Mouse (Mus musculus): Measurements from ENCODE around the gene Fbxo2.
"Not testable (repeated sequence)": the region's sequence is repeated elsewhere in the genome, so short reads cannot be mapped to it uniquely, and the experiment has no call there.

Fbxo2 gene

DNA sequence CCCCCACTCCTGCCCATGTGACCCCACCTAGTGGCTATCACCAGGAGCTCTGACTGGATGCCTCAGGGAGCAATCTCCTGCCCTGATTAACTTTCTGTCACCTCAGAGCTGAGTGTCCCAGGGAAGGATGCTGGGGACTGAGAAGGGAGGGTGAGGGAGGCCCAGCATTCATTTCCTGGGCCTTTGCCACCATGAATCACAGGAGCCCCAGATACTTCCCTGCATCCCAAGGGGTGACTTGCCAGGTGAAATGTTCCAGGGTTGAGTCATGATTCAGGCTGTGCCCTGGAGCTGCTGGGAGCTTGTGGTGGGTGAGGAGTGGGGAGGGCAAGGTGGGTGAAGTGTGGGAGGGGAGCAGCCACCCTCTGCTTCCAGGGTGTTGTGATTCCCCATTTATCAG, 17.3 kb downstream of the Fbxo2 start:
- DNase-seq, result no peak

DNA sequence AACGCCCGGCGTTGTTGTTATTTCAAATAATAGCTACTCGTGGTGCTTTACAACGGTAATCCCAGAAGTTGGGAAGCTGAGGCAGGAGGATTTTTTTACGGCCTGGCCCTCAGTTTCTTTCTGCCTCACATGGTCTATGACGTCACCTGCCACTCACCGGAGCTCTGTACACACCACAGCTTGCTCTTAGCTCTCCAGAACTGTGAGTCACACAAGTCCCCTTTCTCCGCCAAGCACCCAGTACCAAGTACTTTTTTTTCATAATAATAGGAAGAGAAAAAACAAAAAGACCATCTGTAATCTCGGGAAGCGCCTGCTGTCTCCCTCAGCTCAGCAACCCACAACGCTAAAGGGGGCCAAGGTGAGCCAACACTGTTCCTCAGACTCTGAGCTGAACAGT, 21.1 kb downstream of the Fbxo2 start:
- no peak for DNase-seq

DNA sequence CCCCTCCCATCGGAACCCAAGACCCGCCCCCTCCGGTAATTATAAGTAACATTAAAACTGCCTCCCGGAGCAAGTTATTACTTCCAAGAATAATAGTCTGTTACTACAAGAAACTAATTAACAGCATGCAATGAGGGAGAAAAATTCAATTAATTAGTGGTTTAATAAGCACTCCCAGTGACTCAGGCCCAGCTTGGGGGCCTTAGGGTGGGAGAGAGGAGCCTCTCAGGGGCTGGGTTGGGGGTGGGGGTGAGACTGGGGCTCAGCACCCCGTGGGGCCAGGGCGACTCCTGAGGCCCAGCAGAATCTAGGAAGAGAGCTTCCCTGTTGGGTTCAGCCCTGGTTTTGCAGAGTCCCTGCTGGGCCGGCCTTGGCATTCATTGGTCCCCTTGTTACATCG, 21.9 kb downstream of the Fbxo2 start:
- DNase-seq, result no peak

DNA sequence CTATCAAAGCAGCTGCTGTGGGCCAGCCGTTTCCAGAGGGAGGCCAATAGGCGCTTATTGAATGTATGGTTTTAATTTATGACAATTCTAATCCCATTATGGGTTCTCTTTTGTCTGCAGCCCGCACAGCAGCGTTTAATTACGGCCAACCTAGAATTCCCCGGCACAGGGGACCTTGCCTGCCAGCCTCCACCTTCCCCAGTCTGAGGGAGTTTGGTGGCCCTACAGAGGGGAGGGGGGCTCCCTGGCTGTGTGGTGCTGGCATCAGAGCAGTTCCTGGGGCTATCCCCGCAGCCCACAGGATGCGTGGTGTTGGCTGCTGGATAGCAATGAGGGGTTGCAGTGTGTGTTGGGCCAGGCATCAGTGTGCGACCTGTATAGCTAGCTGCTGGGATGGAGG, 24.1 kb downstream of the Fbxo2 start:
- DNase-seq, result no peak

DNA sequence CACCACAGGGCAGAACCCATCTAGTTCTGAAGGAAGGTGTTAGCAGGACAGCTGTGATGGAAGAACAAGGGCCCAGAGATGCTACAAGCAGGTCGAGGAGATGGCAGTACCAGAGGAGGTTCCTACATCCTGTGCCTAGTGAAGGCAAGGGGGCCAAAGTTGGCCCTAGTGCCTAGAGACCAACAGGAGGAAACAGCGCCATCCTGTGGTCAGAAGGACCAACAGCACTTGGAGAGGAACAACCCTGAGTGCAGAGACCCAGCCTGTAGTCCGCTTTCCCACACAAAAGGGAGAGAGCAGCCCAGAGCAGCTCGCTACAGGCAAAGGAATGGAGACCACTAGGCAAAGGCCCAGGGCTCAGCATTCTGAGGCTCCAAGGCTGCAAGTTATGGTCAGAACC, 25.4 kb downstream of the Fbxo2 start:
- DNase-seq, result no peak

DNA sequence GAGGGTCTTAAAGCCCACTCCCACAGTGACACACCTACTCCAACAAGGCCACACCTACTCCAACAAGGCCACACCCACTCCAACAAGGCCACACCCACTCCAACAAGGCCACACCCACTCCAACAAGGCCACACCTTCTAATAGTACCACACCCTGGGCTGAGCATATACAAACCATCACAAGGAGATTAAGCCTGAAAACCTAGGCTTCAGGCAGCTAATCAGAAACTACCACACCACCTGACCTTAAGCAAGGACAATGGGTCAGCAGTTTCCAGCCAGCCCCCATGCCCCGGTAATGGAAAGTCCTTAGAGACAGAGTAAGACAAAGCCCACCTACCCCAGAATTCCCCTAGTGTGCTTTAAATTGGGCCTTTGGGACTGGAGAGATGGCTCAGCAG, 28.3 kb downstream of the Fbxo2 start:
- DNase-seq, result not testable (repeated sequence)

DNA sequence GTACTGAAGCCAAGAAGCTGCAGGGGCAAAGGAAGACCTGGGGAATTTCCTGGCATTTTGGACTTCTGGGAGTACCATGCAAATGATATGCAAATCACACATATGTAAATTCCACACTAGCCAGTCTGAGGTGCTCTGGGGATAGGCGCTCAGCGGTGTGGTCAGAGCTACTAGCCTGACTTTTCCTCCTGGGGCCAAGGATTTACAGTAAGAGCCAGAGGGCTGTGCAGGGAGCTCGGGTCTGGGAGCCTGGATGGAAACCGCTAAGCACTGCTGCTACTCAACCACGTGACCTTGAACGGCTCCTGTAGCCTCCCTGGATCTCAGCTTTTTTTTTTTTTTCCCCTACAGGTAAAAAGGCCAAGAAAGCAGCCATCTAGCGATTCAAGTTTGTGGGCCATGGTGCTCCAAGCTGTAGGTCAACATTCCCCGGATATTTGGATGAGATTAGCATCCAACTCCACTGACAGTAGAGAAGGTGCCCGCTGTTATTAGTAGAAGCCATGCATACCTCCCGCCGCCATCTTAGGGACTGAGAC, 32.4 kb downstream of the Fbxo2 start:
- no peak for DNase-seq

DNA sequence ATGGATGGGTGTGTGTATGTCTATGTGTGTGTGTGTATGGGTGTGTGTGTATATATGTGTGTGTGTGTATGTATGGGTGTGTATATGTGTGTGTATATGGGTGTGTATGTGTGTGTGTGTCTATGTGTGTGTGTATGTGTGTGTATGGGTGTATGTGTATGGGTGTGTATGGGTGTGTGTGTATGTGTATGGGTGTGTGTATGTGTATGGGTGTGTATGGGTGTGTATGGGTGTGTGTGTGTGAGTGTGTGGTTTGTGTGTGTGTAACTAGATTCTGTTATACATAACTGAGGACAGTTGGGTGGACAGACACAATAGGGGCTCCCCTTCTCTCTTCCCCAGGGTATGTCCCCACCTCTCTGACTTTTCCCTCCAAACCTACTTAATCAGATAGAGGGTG, 34.0 kb downstream of the Fbxo2 start:
- no peak for DNase-seq

DNA sequence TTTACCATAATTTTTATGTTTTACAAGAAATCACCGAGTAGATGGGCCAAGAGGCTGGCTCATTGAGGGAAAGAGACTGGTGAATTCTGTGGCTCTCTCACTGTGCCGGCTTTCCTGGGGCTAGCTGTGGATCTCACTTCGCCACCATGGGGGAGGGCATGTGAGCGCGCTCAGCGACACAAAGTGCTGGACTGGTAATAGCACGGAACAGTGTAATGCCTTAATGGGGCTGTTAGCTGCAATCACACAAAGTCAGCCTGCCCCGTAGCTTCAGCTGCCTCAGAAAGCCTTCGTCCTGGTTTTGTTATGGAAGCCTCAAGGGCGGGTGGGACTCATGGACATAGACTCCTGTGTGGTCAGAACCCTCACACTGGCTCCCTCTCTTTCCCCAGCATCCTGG, 38.3 kb downstream of the Fbxo2 start:
- DNase-seq, result no peak

DNA sequence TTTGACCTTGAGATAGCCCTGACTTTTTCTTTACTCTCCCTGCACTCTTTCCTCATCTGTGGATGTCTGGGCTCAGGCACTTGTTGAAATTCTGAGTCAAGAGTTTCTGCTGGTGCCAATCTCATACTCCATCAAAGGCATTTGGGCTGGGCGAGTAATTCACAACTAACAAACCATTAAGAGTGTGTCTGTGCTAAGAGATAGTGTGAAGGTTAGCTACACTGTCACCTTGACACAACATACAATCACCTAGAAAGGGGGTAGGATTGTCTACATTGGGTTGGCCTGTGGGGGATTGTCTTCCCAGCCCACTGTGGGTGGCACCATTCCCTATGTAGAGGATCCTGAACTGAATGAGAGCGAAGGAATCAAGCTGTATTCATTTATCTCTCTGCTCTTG, 43.1 kb downstream of the Fbxo2 start:
- DNase-seq, result no peak

DNA sequence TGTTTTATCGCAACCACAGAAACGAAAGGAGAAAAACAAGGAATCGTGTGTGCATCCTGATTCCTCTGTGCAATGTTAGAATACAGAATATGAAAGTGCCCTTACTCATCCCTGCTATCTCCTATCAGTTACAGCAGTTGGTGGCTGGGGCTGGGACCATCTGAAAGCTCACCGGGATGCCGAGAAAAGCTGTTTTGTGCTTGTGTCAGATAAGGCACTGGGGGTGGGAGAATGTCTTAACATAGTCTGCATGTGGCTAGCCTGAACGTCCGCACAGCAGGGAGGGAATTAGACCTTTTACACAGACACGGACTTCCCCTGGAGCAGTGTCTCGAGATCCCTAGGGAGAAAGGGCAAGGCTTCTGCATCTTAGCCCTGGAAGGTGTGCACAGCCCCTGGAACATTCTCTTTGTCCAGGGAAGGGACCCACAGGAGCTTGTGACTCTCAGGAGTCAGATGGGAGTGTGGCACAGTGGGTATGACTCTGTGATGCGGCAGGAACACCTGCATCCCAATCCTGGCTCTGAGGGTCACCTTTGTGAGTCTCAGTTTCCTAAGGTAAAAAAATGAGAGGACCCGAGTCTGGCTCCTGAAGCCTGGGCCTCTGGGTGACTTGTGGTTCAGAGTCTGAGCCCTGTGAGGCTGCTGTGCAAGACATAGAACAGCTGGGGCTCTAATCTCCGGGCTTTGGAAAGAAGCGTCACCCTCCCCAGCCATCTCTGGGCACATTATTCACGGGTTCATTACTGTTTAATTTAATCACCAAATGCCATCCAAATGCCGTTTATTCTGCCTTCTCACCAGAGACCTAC, 43.8 kb downstream of the Fbxo2 start:
- DNase-seq, result no peak

DNA sequence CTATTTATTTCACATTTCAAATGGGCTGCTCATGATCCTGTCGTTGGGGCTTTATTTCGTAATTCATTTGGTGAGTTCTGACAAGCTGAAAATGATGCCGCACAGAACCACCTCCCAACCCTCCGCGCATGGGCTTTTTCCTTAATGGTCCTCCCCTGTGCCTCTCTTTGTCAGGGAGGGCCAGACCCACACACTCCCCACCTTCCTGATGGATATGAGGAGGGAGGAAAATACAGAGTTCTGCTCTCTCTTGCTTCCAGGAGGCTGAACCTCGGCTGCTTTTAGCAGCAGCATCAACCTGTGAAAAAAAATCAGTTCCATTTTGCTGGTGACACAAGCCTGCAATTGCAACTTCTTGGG, 44.4 kb downstream of the Fbxo2 start:
- no peak for DNase-seq

DNA sequence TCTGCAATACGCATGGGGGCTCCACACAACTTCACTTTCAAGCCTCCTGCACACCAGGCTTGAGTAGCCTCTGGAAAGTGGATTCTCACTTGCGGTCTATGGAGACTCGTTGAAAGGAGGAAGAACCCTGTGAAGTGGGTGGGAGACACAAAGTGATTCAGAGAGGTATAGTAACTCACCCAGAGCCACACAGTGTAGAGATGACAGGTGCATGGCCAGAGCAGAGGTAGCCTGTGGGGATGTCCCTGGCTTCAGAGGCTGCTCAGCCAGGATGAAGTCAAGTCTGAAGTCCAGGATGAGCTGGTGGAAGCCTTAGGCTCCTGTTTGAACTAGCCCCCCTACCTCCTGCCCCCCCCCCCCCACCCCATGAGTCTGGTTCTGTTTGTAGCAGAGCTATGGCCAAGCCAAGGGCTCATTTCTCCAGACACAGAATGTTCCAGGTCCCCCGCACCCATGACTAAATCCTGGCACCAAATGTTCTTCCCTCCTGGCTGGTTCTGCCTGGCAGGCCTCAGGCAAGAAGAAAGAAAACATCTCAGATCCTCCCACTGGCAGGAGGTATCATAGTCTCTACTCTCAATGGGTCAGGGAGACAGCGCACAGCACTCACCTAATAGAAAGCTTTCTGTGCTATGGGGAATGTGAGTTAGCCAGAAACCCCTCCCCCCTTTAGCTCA, 54.2 kb downstream of the Fbxo2 start:
- no peak for DNase-seq

DNA sequence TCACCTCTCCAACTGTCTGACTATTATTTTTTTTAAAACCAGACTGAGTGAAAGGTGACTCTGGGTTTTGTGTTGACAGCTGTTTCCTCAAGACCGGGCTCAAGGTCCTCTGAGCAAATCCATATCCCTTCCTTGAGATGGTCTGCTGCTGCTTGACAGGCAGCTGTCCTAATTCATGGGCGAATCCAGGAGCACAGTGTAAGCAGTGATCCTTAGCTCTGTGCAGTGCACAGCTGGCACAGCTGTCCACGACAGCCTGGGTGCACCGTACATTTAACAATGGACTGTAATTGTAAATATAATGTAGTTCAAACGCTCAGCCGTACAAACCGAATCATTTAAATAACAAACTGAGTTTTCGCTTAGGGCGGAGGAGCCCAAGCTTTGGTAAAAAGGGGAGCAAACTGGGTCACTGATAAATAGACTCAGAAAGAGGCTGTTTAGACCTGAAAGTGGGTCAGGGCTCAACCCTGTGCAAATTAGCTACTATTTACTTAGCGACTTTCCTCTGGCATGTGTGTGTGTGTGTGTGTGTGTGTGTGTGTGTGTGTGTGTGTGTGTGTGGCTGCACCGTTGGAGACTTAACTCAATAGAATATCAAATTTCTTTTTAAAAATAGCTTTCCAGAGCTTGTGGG, 55.0 kb downstream of the Fbxo2 start:
- no peak for DNase-seq
